Mouse (Mus musculus): ENCODE results near the gene Gzmm. TPM values are rescaled to one million over a fixed set of nuclear protein-coding genes. Genes with fewer than 3 reads are reported as not detected.
"Not testable (repeated sequence)": the region's sequence is repeated elsewhere in the genome, so short reads cannot be mapped to it uniquely, and the experiment has no call there.

The Gzmm gene
- polyA plus RNA-seq, 1 experiment from 2014 or later = 0.51 TPM

GRCm38 (mm10) chr10:79695231-79696128, 6.7 kb downstream of the Gzmm start:
- H3K9me3 ChIP-seq (ENCODE audit: control insufficient read depth, low read length) = no peaks in the 10 kb centered on the region
- no peak overlapping the region; the same call in 1 of the 2 replicates for H3K4me2 ChIP-seq (ENCODE audit: low read depth, low read length)
- peak overlapping the region; percentile 65 for H3K27ac ChIP-seq (replicated peaks; ENCODE audit: low read depth, low read length)
- no peaks in the 10 kb centered on the region for H3K36me3 ChIP-seq (ENCODE audit: control insufficient read depth, insufficient read depth, low read length)
- ATAC-seq (ENCODE audit: low read depth) = 0 out of 2 replicates have a peak, but pooled peaks have one; percentile 9
- H3K27me3 ChIP-seq (replicated peaks; ENCODE audit: control insufficient read depth, insufficient read depth, low read length) = no peaks in the 10 kb centered on the region
- peaks cover 9% of the 10 kb centered on the region; the same call in 1 of the 2 replicates for H3K4me1 ChIP-seq (ENCODE audit: control insufficient read depth, insufficient read depth, low read length)
- H3K9ac ChIP-seq (ENCODE audit: low read depth, low read length) = no peak overlapping the region
- no peak overlapping the region for H3K4me3 ChIP-seq (ENCODE audit: low read depth, low read length)
- peak; percentile 81 for DNase-seq (ENCODE audit: low spot score)
- WGBS = 47% methylated on average over 13 of the region's 13 CpGs

- H3K4me3 ChIP-seq (ENCODE audit: low read depth, low read length) = no peak overlapping the region
- peaks cover 9% of the 10 kb centered on the region; the same call in 1 of the 2 replicates for H3K4me1 ChIP-seq (ENCODE audit: control insufficient read depth, insufficient read depth, low read length)
- peak; percentile 48; the same call in 1 of the 2 replicates for ATAC-seq (ENCODE audit: low read depth)
- H3K4me2 ChIP-seq (ENCODE audit: low read depth, low read length) = no peak overlapping the region; the same call in 1 of the 2 replicates
- H3K27me3 ChIP-seq (replicated peaks; ENCODE audit: control insufficient read depth, insufficient read depth, low read length) = no peaks in the 10 kb centered on the region
- H3K36me3 ChIP-seq (ENCODE audit: control insufficient read depth, insufficient read depth, low read length) = no peaks in the 10 kb centered on the region
- WGBS = 27% methylated on average over 9 of the region's 9 CpGs
- no peak overlapping the region for H3K9ac ChIP-seq (ENCODE audit: low read depth, low read length)
- peak; percentile 72 for DNase-seq (ENCODE audit: low spot score)
- no peaks in the 10 kb centered on the region for H3K9me3 ChIP-seq (ENCODE audit: control insufficient read depth, low read length)
- peak overlapping the region; percentile 65 for H3K27ac ChIP-seq (replicated peaks; ENCODE audit: low read depth, low read length)
Observed at GRCm38 (mm10) chr10:79696129-79696651, 7.4 kb downstream of the Gzmm start.

GRCm38 (mm10) chr10:79697916-79698315, 9.1 kb downstream of the Gzmm start:
- Histone ChIP-seq H3K9ac (ENCODE audit: low read depth, low read length) (no peak overlapping the region), H3K4me1 (ENCODE audit: control insufficient read depth, insufficient read depth, low read length) (peaks cover 12% of the 10 kb centered on the region; the same call in 1 of the 2 replicates), H3K4me2 (ENCODE audit: low read depth, low read length) (no peak overlapping the region), H3K36me3 (ENCODE audit: control insufficient read depth, insufficient read depth, low read length) (no peaks in the 10 kb centered on the region), H3K9me3 (ENCODE audit: control insufficient read depth, low read length) (no peaks in the 10 kb centered on the region), H3K27ac (replicated peaks; ENCODE audit: low read depth, low read length) (no peak overlapping the region), H3K27me3 (replicated peaks; ENCODE audit: control insufficient read depth, insufficient read depth, low read length) (no peaks in the 10 kb centered on the region), H3K4me3 (ENCODE audit: low read depth, low read length) (no peak overlapping the region)
- ATAC-seq (ENCODE audit: low read depth) = no peak
- DNase-seq (ENCODE audit: low spot score) = no peak
- 70% methylated on average over 6 of the region's 6 CpGs for WGBS

GRCm38 (mm10) chr10:79698459-79698858, 9.6 kb downstream of the Gzmm start:
- DNase-seq (ENCODE audit: low spot score) (no peak), ATAC-seq (ENCODE audit: low read depth) (no peak)
- Histone ChIP-seq H3K4me3 (ENCODE audit: low read depth, low read length) (no peak overlapping the region), H3K4me2 (ENCODE audit: low read depth, low read length) (no peak overlapping the region), H3K9me3 (ENCODE audit: control insufficient read depth, low read length) (no peaks in the 10 kb centered on the region), H3K9ac (ENCODE audit: low read depth, low read length) (no peak overlapping the region), H3K27ac (replicated peaks; ENCODE audit: low read depth, low read length) (no peak overlapping the region), H3K27me3 (replicated peaks; ENCODE audit: control insufficient read depth, insufficient read depth, low read length) (no peaks in the 10 kb centered on the region), H3K36me3 (ENCODE audit: control insufficient read depth, insufficient read depth, low read length) (no peaks in the 10 kb centered on the region), H3K4me1 (ENCODE audit: control insufficient read depth, insufficient read depth, low read length) (peaks cover 12% of the 10 kb centered on the region; the same call in 1 of the 2 replicates)
- 96% methylated on average over 6 of the region's 6 CpGs for WGBS

- DNase-seq (ENCODE audit: low spot score) (no peak), ATAC-seq (ENCODE audit: low read depth) (no peak)
- no peaks in the 10 kb centered on the region for H3K9me3 ChIP-seq (ENCODE audit: control insufficient read depth, low read length)
- 43% methylated on average over 7 of the region's 7 CpGs for WGBS
- H3K9ac ChIP-seq (ENCODE audit: low read depth, low read length) = no peak overlapping the region
- no peaks in the 10 kb centered on the region for H3K36me3 ChIP-seq (ENCODE audit: control insufficient read depth, insufficient read depth, low read length)
- no peak overlapping the region for H3K4me3 ChIP-seq (ENCODE audit: low read depth, low read length)
- no peak overlapping the region for H3K4me2 ChIP-seq (ENCODE audit: low read depth, low read length)
- peaks cover 16% of the 10 kb centered on the region for H3K4me1 ChIP-seq (ENCODE audit: control insufficient read depth, insufficient read depth, low read length)
- H3K27me3 ChIP-seq (replicated peaks; ENCODE audit: control insufficient read depth, insufficient read depth, low read length) = no peaks in the 10 kb centered on the region
- H3K27ac ChIP-seq (replicated peaks; ENCODE audit: low read depth, low read length) = no peak overlapping the region
Observed at GRCm38 (mm10) chr10:79700676-79701075, 11.9 kb downstream of the Gzmm start.

- 37% methylated on average over 10 of the region's 10 CpGs for WGBS
Observed at GRCm38 (mm10) chr10:79701443-79702129, 12.8 kb downstream of the Gzmm start.

GRCm38 (mm10) chr10:79702970-79703369, 14.2 kb downstream of the Gzmm start:
- H3K27me3 ChIP-seq (replicated peaks; ENCODE audit: control insufficient read depth, insufficient read depth, low read length); H3K27ac ChIP-seq (replicated peaks; ENCODE audit: low read depth, low read length); H3K9ac ChIP-seq (ENCODE audit: low read depth, low read length); H3K9me3 ChIP-seq (ENCODE audit: control insufficient read depth, low read length); H3K4me3 ChIP-seq (ENCODE audit: low read depth, low read length); H3K36me3 ChIP-seq (ENCODE audit: control insufficient read depth, insufficient read depth, low read length); DNase-seq (ENCODE audit: low spot score); H3K4me2 ChIP-seq (ENCODE audit: low read depth, low read length); ATAC-seq (ENCODE audit: low read depth): not testable (repeated sequence)
- 88% methylated on average over 2 of the region's 4 CpGs for WGBS
- peaks cover 23% of the 10 kb centered on the region for H3K4me1 ChIP-seq (ENCODE audit: control insufficient read depth, insufficient read depth, low read length)

More at GRCm38 (mm10) chr10:79701443-79702129, 12.8 kb downstream of the Gzmm start:
- Histone ChIP-seq H3K27me3 (replicated peaks; ENCODE audit: control insufficient read depth, insufficient read depth, low read length) (no peaks in the 10 kb centered on the region), H3K36me3 (ENCODE audit: control insufficient read depth, insufficient read depth, low read length) (peaks cover 2% of the 10 kb centered on the region; the same call in 1 of the 2 replicates), H3K4me1 (ENCODE audit: control insufficient read depth, insufficient read depth, low read length) (peaks cover 21% of the 10 kb centered on the region), H3K9ac (ENCODE audit: low read depth, low read length) (no peak overlapping the region), H3K9me3 (ENCODE audit: control insufficient read depth, low read length) (no peaks in the 10 kb centered on the region), H3K27ac (replicated peaks; ENCODE audit: low read depth, low read length) (no peak overlapping the region), H3K4me3 (ENCODE audit: low read depth, low read length) (no peak overlapping the region), H3K4me2 (ENCODE audit: low read depth, low read length) (no peak overlapping the region)
- ATAC-seq (ENCODE audit: low read depth) (no peak), DNase-seq (ENCODE audit: low spot score) (no peak)

GRCm38 (mm10) chr10:79703541-79703940, 14.7 kb downstream of the Gzmm start:
- Histone ChIP-seq H3K9ac (ENCODE audit: low read depth, low read length) (peak overlapping the region; percentile 60; the same call in 1 of the 2 replicates), H3K27ac (replicated peaks; ENCODE audit: low read depth, low read length) (peak overlapping the region; percentile 61; the same call in 1 of the 2 replicates), H3K36me3 (ENCODE audit: control insufficient read depth, insufficient read depth, low read length) (peaks cover 11% of the 10 kb centered on the region), H3K4me1 (ENCODE audit: control insufficient read depth, insufficient read depth, low read length) (peaks cover 23% of the 10 kb centered on the region), H3K4me3 (ENCODE audit: low read depth, low read length) (peak overlapping the region; percentile 89), H3K4me2 (ENCODE audit: low read depth, low read length) (peak overlapping the region; percentile 94), H3K9me3 (ENCODE audit: control insufficient read depth, low read length) (no peaks in the 10 kb centered on the region), H3K27me3 (replicated peaks; ENCODE audit: control insufficient read depth, insufficient read depth, low read length) (no peaks in the 10 kb centered on the region)
- ATAC-seq (ENCODE audit: low read depth) (no peak), DNase-seq (ENCODE audit: low spot score) (no peak)
- WGBS = 74% methylated on average over 10 of the region's 10 CpGs
